9 mouse cellular contexts compared by ENCODE assay signal in genomic region chr10:39506831-39507230, GRCm38 (mm10).
DNase-seq lines count a peak whose midpoint lies in the region; ATAC-seq and TF ChIP-seq lines count a peak whose summit lies in the region.
"Had no signal": no experiment of that assay in that cellular context is flagged by ENCODE, and none has a peak within 500 bp of the region (broad histone marks: within the 10 kb centered on the region; RNA-seq: fewer than 3 reads in every experiment).

No protein-coding gene starts in this region.

- H3K36me3 ChIP-seq in midbrain, embryonic 10.5 days: peaks cover 2% of the 10 kb centered on the region; the same call in 1 of the 2 replicates
- H3K36me3 ChIP-seq in midbrain, embryonic 11.5 days (ENCODE audit: control insufficient read depth, insufficient read depth, low read length): no peaks in the 10 kb centered on the region
- H3K36me3 ChIP-seq in midbrain, postnatal 0 days (ENCODE audit: insufficient read depth, low read length): no peaks in the 10 kb centered on the region

- H3K9ac ChIP-seq in midbrain, embryonic 11.5 days (ENCODE audit: low read length): no peak overlapping the region
- H3K9ac ChIP-seq in midbrain, postnatal 0 days (replicated peaks; ENCODE audit: low read length, poor library complexity, severe bottlenecking): no peak overlapping the region

- H3K27me3 ChIP-seq in midbrain, embryonic 10.5 days (ENCODE audit: low read depth, poor library complexity, severe bottlenecking): no peaks in the 10 kb centered on the region
- no peaks in the 10 kb centered on the region for H3K27me3 ChIP-seq in midbrain, embryonic 11.5 days (ENCODE audit: control insufficient read depth, insufficient read depth, low read length)
- H3K27me3 ChIP-seq in midbrain, postnatal 0 days (ENCODE audit: insufficient read depth, low read length): no peaks in the 10 kb centered on the region
- H3K27me3 ChIP-seq: Patski had no signal

- 94% methylated on average over 7 of the region's 7 CpGs for WGBS in midbrain, embryonic 10.5 days
- 88% methylated on average over 7 of the region's 7 CpGs for WGBS in midbrain, embryonic 11.5 days
- 68% methylated on average over 7 of the region's 7 CpGs for whole genome bisulfite sequencing in midbrain, postnatal 0 days

- ATAC-seq in midbrain, embryonic 11.5 days (ENCODE audit: low FRiP score): no peak
- peak; percentile 52 for ATAC-seq in midbrain, postnatal 0 days (ENCODE audit: low FRiP score)
- no peak for ATAC-seq in frontal cortex, adult (ENCODE audit: low TSS enrichment)

- peaks cover 50% of the 10 kb centered on the region for H3K4me1 ChIP-seq in midbrain, embryonic 10.5 days
- peaks cover 17% of the 10 kb centered on the region for H3K4me1 ChIP-seq in midbrain, embryonic 11.5 days (ENCODE audit: control insufficient read depth, insufficient read depth, low read length)
- H3K4me1 ChIP-seq in midbrain, postnatal 0 days (ENCODE audit: insufficient read depth, low read length): peaks cover 6% of the 10 kb centered on the region

- no peak overlapping the region for H3K4me2 ChIP-seq in midbrain, embryonic 11.5 days
- H3K4me2 ChIP-seq in midbrain, postnatal 0 days (ENCODE audit: low read depth, low read length, poor library complexity, severe bottlenecking): no peak overlapping the region

- TF ChIP-seq CTCF in midbrain, postnatal 0 days (IDR thresholded peaks at IDR 0.05): no peak

- H3K27ac ChIP-seq in midbrain, embryonic 10.5 days (replicated peaks): 0 out of 2 replicates have a peak overlapping the region, but pooled peaks have one; percentile 42
- H3K27ac ChIP-seq in midbrain, embryonic 11.5 days (ENCODE audit: low read depth, low read length): no peak overlapping the region
- H3K27ac ChIP-seq in midbrain, postnatal 0 days (ENCODE audit: low read depth, low read length): peak overlapping the region; percentile 26; the same call in 1 of the 2 replicates

- intact Hi-C loops in heart, postnatal 25 days (cut with DNase I): no loop called here

- no peak overlapping the region for H3K4me3 ChIP-seq in midbrain, embryonic 10.5 days
- H3K4me3 ChIP-seq in midbrain, embryonic 11.5 days (ENCODE audit: low read depth, low read length): no peak overlapping the region
- H3K4me3 ChIP-seq in midbrain, postnatal 0 days (ENCODE audit: low read depth, low read length): no peak overlapping the region

- DNase-seq in midbrain, embryonic 10.5 days (ENCODE audit: low spot score): no peak
- DNase-seq in midbrain, embryonic 11.5 days (ENCODE audit: low spot score, missing footprints): no peak
- peak; percentile 77 for DNase-seq in cerebellum, adult 11-12 months
- DNase-seq in heart, postnatal 25 days (ENCODE audit: low spot score): peak; percentile 69
- DNase-seq in midbrain, postnatal 0 days (ENCODE audit: low spot score): peak; percentile 78
- DNase-seq in c-Kit-positive CD71-positive TER-119-positive erythroid progenitor cells, embryonic 14.5 days (ENCODE audit: low spot score): no peak
- no peak for DNase-seq in right cerebral cortex, postnatal 36 days (ENCODE audit: low spot score in 2 of 2)

- H3K9me3 ChIP-seq in midbrain, embryonic 10.5 days (replicated peaks): no peaks in the 10 kb centered on the region
- no peaks in the 10 kb centered on the region for H3K9me3 ChIP-seq in midbrain, embryonic 11.5 days (ENCODE audit: control insufficient read depth, low read length)
- no peaks in the 10 kb centered on the region for H3K9me3 ChIP-seq in midbrain, postnatal 0 days (ENCODE audit: low read length)

Comparison
In these comparisons a context has a peak if more than half of its experiments do, and no peak if none do; other contexts are left out.
1. DNase-seq: peak in cerebellum, adult 11-12 months (single experiment), heart, postnatal 25 days (single experiment) and midbrain, postnatal 0 days (single experiment); none in midbrain, embryonic 10.5 days (single experiment), midbrain, embryonic 11.5 days (single experiment), c-Kit-positive CD71-positive TER-119-positive erythroid progenitor cells, embryonic 14.5 days (single experiment) and right cerebral cortex, postnatal 36 days (0 of 2).